Mouse (Mus musculus): ENCODE results near the gene Ano6. TPM values are rescaled to one million over a fixed set of nuclear protein-coding genes. Genes with fewer than 3 reads are reported as not detected.

The Ano6 gene
- polyA plus RNA-seq, 1 experiment = 172 TPM

- WGBS = 93% methylated on average over 4 of the region's 4 CpGs
- no peak for TF ChIP-seq POLR2A (IDR thresholded peaks at IDR 0.05; ENCODE audit: low read depth, low read length)
- TF ChIP-seq CTCF (IDR thresholded peaks at IDR 0.05; ENCODE audit: extremely low read depth, insufficient read length, insufficient replicate concordance, low read depth, low read length) = no peak
- H3K27me3 ChIP-seq (ENCODE audit: control insufficient read depth, insufficient read depth, low read length) = no peaks in the 10 kb centered on the region
- no peak overlapping the region for H3K4me3 ChIP-seq (ENCODE audit: low read depth, low read length)
- H3K36me3 ChIP-seq (ENCODE audit: control insufficient read depth, insufficient read depth, low read length) = no peaks in the 10 kb centered on the region
- H3K4me1 ChIP-seq (ENCODE audit: control insufficient read depth, insufficient read depth, insufficient read length, low read length) = peaks cover 43% of the 10 kb centered on the region
- H3K27ac ChIP-seq (ENCODE audit: insufficient read depth, low read depth, low read length) = no peak overlapping the region
Measured at GRCm38 (mm10) chr15:95882436-95882835, 91.8 kb downstream of the Ano6 start.

GRCm38 (mm10) chr15:95883559-95883958, 92.9 kb downstream of the Ano6 start:
- Histone ChIP-seq H3K27me3 (ENCODE audit: control insufficient read depth, insufficient read depth, low read length) (no peaks in the 10 kb centered on the region), H3K4me3 (ENCODE audit: low read depth, low read length) (no peak overlapping the region), H3K4me1 (ENCODE audit: control insufficient read depth, insufficient read depth, insufficient read length, low read length) (peaks cover 41% of the 10 kb centered on the region), H3K36me3 (ENCODE audit: control insufficient read depth, insufficient read depth, low read length) (peaks cover 2% of the 10 kb centered on the region; the same call in 1 of the 2 replicates), H3K27ac (ENCODE audit: insufficient read depth, low read depth, low read length) (no peak overlapping the region)
- 39% methylated on average over 6 of the region's 6 CpGs for whole genome bisulfite sequencing
- no peak for TF ChIP-seq POLR2A (IDR thresholded peaks at IDR 0.05; ENCODE audit: low read depth, low read length)
- TF ChIP-seq CTCF (IDR thresholded peaks at IDR 0.05; ENCODE audit: extremely low read depth, insufficient read length, insufficient replicate concordance, low read depth, low read length) = no peak

DNA sequence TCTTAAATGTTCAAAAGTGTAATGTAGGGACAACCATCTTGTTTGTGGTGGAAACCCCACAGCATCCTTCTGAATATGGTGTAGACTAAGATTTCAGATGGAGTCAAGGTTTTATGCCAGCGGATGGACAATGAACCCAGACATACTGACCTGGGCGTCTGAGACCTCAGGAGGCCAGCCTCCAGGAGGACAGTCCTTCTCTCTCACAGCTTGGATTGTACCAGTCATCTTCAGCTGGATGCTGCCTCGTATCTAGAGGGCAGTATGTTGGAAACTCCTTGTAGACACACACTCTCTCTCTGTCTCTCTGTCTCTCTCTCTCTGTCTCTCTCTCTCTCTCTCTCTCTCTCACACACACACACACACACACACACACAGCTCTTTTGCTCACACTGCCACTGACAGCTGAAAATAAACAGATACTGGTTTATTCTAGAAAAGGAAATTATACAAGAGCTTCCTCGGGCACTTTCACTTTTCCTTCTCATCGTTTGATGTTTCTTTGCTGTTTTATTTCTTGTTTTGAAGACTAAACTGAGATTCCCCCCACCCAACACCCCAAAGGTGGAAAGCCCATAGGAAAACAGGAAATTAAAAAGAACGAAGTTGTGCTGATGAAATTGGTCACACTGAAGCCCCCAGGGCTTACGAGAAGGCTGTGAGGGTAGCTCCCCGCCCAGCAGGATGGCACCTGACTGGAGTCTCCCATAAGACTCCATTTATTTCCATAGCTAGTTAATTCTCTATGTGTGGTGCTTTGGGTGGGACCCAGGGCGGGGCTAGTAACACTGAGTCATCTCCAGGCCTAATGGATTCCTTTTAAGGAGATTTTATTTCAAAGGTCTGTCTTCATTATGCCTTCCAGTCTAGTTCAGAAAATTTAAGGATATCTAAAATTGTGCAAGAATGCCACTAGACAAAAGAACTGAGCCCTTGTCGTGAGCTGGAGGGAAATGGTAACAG, 94.3 kb downstream of the Ano6 start:
- no peak for TF ChIP-seq CTCF (IDR thresholded peaks at IDR 0.05; ENCODE audit: extremely low read depth, insufficient read length, insufficient replicate concordance, low read depth, low read length)
- no peak for TF ChIP-seq POLR2A (IDR thresholded peaks at IDR 0.05; ENCODE audit: low read depth, low read length)
- Histone ChIP-seq H3K27ac (ENCODE audit: insufficient read depth, low read depth, low read length) (peak overlapping the region; percentile 61), H3K4me1 (ENCODE audit: control insufficient read depth, insufficient read depth, insufficient read length, low read length) (peaks cover 36% of the 10 kb centered on the region), H3K27me3 (ENCODE audit: control insufficient read depth, insufficient read depth, low read length) (no peaks in the 10 kb centered on the region), H3K36me3 (ENCODE audit: control insufficient read depth, insufficient read depth, low read length) (peaks cover 2% of the 10 kb centered on the region; the same call in 1 of the 2 replicates), H3K4me3 (ENCODE audit: low read depth, low read length) (no peak overlapping the region)
- WGBS = 69% methylated on average over 10 of the region's 10 CpGs

DNA sequence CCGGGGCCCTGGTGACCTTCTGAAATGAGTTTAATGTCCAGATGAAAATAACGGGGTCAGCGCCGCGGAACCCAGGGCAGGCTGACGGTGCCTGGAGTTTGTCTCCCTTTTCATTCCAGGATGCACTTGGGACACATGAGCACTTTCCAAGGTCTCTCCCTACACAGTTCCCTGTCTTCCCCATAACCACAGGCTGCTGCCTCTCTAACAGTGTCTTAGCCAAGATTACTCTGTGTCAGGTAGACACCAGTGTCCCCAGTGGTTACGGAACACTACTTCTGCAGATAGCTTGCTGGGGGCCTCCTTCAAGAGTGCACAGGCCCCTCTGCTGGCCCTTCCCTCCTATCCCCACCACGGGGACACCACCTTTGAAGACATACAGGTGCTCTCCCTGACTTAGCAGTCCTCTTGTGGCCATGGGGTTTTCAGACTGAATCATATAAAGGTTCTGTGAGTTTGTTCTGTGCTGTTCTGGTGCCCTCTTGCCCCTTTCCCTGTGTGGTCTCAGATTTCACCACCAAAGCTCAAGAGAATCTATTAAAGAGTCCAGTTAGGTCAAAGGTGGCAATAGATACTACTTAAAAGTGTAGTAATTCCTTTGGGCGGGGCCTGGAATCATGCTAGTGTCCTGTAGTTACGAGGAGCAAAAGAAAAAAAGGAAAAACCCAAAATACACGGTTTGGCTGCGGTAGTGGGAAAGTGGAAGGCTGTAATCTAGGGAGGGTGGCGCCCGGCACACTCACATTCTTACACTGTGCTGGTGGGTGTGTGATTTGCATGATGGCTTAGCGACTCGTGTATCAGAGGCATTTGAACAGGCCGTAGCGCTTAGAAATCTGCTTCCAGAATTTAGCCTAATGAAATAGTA, 95.5 kb downstream of the Ano6 start:
- 48% methylated on average over 18 of the region's 18 CpGs for WGBS
- Histone ChIP-seq H3K36me3 (ENCODE audit: control insufficient read depth, insufficient read depth, low read length) (peaks cover 2% of the 10 kb centered on the region; the same call in 1 of the 2 replicates), H3K27me3 (ENCODE audit: control insufficient read depth, insufficient read depth, low read length) (no peaks in the 10 kb centered on the region), H3K4me1 (ENCODE audit: control insufficient read depth, insufficient read depth, insufficient read length, low read length) (peaks cover 29% of the 10 kb centered on the region), H3K27ac (ENCODE audit: insufficient read depth, low read depth, low read length) (peak overlapping the region; percentile 11), H3K4me3 (ENCODE audit: low read depth, low read length) (no peak overlapping the region)
- TF ChIP-seq CTCF (IDR thresholded peaks at IDR 0.05; ENCODE audit: extremely low read depth, insufficient read length, insufficient replicate concordance, low read depth, low read length) (no peak), POLR2A (IDR thresholded peaks at IDR 0.05; ENCODE audit: low read depth, low read length) (no peak)

GRCm38 (mm10) chr15:95887365-95887764, 96.7 kb downstream of the Ano6 start:
- TF ChIP-seq CTCF (IDR thresholded peaks at IDR 0.05; ENCODE audit: extremely low read depth, insufficient read length, insufficient replicate concordance, low read depth, low read length) (no peak), POLR2A (IDR thresholded peaks at IDR 0.05; ENCODE audit: low read depth, low read length) (no peak)
- Histone ChIP-seq H3K27me3 (ENCODE audit: control insufficient read depth, insufficient read depth, low read length) (no peaks in the 10 kb centered on the region), H3K27ac (ENCODE audit: insufficient read depth, low read depth, low read length) (peak overlapping the region; percentile 13), H3K4me3 (ENCODE audit: low read depth, low read length) (no peak overlapping the region), H3K36me3 (ENCODE audit: control insufficient read depth, insufficient read depth, low read length) (peaks cover 2% of the 10 kb centered on the region; the same call in 1 of the 2 replicates), H3K4me1 (ENCODE audit: control insufficient read depth, insufficient read depth, insufficient read length, low read length) (peaks cover 25% of the 10 kb centered on the region)
- WGBS = 19% methylated on average over 5 of the region's 5 CpGs

GRCm38 (mm10) chr15:95888556-95888955, 97.9 kb downstream of the Ano6 start:
- no peak overlapping the region for H3K27ac ChIP-seq (ENCODE audit: insufficient read depth, low read depth, low read length)
- WGBS = 95% methylated on average over 5 of the region's 5 CpGs
- peaks cover 22% of the 10 kb centered on the region for H3K4me1 ChIP-seq (ENCODE audit: control insufficient read depth, insufficient read depth, insufficient read length, low read length)
- no peak for TF ChIP-seq POLR2A (IDR thresholded peaks at IDR 0.05; ENCODE audit: low read depth, low read length)
- H3K4me3 ChIP-seq (ENCODE audit: low read depth, low read length) = no peak overlapping the region
- peaks cover 2% of the 10 kb centered on the region; the same call in 1 of the 2 replicates for H3K36me3 ChIP-seq (ENCODE audit: control insufficient read depth, insufficient read depth, low read length)
- no peaks in the 10 kb centered on the region for H3K27me3 ChIP-seq (ENCODE audit: control insufficient read depth, insufficient read depth, low read length)

All from small intestine, adult 2 months (tissue).